Mouse (Mus musculus): ENCODE data around the gene Ssr2.

- no peak for TF ChIP-seq CTCF (IDR thresholded peaks at IDR 0.05; ENCODE audit: low read depth)
- no peak for TF ChIP-seq EP300 (optimal IDR thresholded peaks at IDR 0.05)
These were observed 47.9 kb downstream of the Ssr2 start for GRCm38 (mm10) chr3:88623346-88624135.

Measured in stomach, postnatal 0 days (tissue).